Mouse (Mus musculus) midbrain, embryonic 14.5 days (tissue): Measurements from ENCODE around the gene Tmem179. TPM values are rescaled to one million over a fixed set of nuclear protein-coding genes. Genes with fewer than 3 reads are reported as not detected.

Experiments
- ATAC-seq: fragments of 200-750 bp; cut with Nextera tagmentation; 2 replicates; pipeline ENCODE4 v1.8.0; 2017; ENCODE audit warnings: moderate number of reproducible peaks, moderate library complexity; ENCODE audit not compliant: low FRiP score, low TSS enrichment
- DNase-seq: peaks from one replicate; pipeline ENCODE4 v3.0.0-alpha.2; 2015
- H3K27ac ChIP-seq: fragments of 300-500 bp; sonication (generic); replicated peaks from 2 replicates; pipeline ENCODE4 v1.5.1; 2014; ENCODE audit warnings: mild to moderate bottlenecking, low read depth, low read length, moderate library complexity
- H3K27me3 ChIP-seq: fragments of 300-500 bp; sonication (generic); 2 replicates; pipeline ENCODE4 v1.6.1; 2014; ENCODE audit warnings: low read length, control low read depth, mixed read lengths; ENCODE audit not compliant: control insufficient read depth, insufficient read depth
- H3K36me3 ChIP-seq: fragments of 300-500 bp; sonication (generic); 2 replicates; pipeline ENCODE4 v1.6.1; 2014; ENCODE audit warnings: low read length, control low read depth; ENCODE audit not compliant: control insufficient read depth, insufficient read depth
- H3K4me1 ChIP-seq: fragments of 300-500 bp; sonication (generic); 2 replicates; pipeline ENCODE4 v1.6.1; 2014; ENCODE audit warnings: mild to moderate bottlenecking, antibody characterized with exemption, low read length, control low read depth; ENCODE audit not compliant: control insufficient read depth, insufficient read depth
- H3K4me2 ChIP-seq: fragments of 300-500 bp; sonication (generic); 2 replicates; pipeline ENCODE4 v1.6.1; 2014; ENCODE audit warnings: mild to moderate bottlenecking, low read length, moderate library complexity
- H3K4me3 ChIP-seq: fragments of 300-500 bp; sonication (generic); replicated peaks from 2 replicates; pipeline ENCODE4 v1.5.1; 2014; ENCODE audit warnings: low read depth, low read length
- H3K9ac ChIP-seq: fragments of 300-500 bp; sonication (generic); replicated peaks from 2 replicates; pipeline ENCODE4 v1.6.1; 2014; ENCODE audit warnings: mild to moderate bottlenecking, low read length, moderate library complexity
- H3K9me3 ChIP-seq: fragments of 300-500 bp; sonication (generic); 2 replicates; pipeline ENCODE4 v1.6.1; 2016; ENCODE audit warnings: low read length, control low read depth, mixed read lengths; ENCODE audit not compliant: control insufficient read depth
- WGBS: fragments of 180-500 bp; shearing (Covaris S2); extraction: QIAGEN DNeasy Blood & Tissue Kit; methylation state at CpG from one replicate; pipeline ENCODE4 v1.1.7; 2014; 5-methylcytosine and 5-hydroxymethylcytosine counted together
- polyA plus RNA-seq: library from polyadenylated mRNA; unstranded; fragments of >200 nt; fragmentation: Nextera tagmentation; extraction: Ambion mirVana; gene quantifications from 2 replicates; pipeline ENCODE4 v1.2.1, GENCODE M21; 2014

Tmem179 gene
- polyA plus RNA-seq, 1 experiment from 2014 or later: 50.7 TPM

- ATAC-seq (no peak), DNase-seq (no peak)
- Histone ChIP-seq H3K9ac (no peak overlapping the region), H3K36me3 (no peaks in the 10 kb centered on the region), H3K27ac (no peak overlapping the region), H3K4me3 (no peak overlapping the region), H3K4me1 (peaks cover 23% of the 10 kb centered on the region), H3K27me3 (no peaks in the 10 kb centered on the region), H3K4me2 (no peak overlapping the region), H3K9me3 (no peaks in the 10 kb centered on the region)
- WGBS: 95% methylated on average over 17 of the region's 17 CpGs
Observed at GRCm38 (mm10) chr12:112465928-112466327, 50.6 kb downstream of the Tmem179 start.

GRCm38 (mm10) chr12:112464516-112464915 is 52.0 kb downstream of the Tmem179 start:
- ATAC-seq (no peak), DNase-seq (no peak)
- Histone ChIP-seq H3K9ac (no peak overlapping the region), H3K9me3 (no peaks in the 10 kb centered on the region), H3K4me2 (no peak overlapping the region), H3K27me3 (no peaks in the 10 kb centered on the region), H3K27ac (no peak overlapping the region), H3K36me3 (no peaks in the 10 kb centered on the region), H3K4me1 (peaks cover 10% of the 10 kb centered on the region), H3K4me3 (no peak overlapping the region)
- 82% methylated on average over 3 of the region's 3 CpGs for WGBS

GRCm38 (mm10) chr12:112463750-112464444 is 52.6 kb downstream of the Tmem179 start:
- DNase-seq (no peak), ATAC-seq (no peak)
- no peaks in the 10 kb centered on the region for H3K9me3 ChIP-seq
- H3K4me2 ChIP-seq: no peak overlapping the region
- no peaks in the 10 kb centered on the region for H3K27me3 ChIP-seq
- no peak overlapping the region for H3K27ac ChIP-seq
- H3K4me3 ChIP-seq: no peak overlapping the region
- peaks cover 7% of the 10 kb centered on the region; the same call in 1 of the 2 replicates for H3K4me1 ChIP-seq
- WGBS: 87% methylated on average over 3 of the region's 3 CpGs
- H3K9ac ChIP-seq: no peak overlapping the region
- H3K36me3 ChIP-seq: no peaks in the 10 kb centered on the region

- ATAC-seq (no peak), DNase-seq (no peak)
- Histone ChIP-seq H3K9ac (no peak overlapping the region), H3K27me3 (no peaks in the 10 kb centered on the region), H3K4me1 (peaks cover 10% of the 10 kb centered on the region), H3K4me2 (no peak overlapping the region), H3K9me3 (no peaks in the 10 kb centered on the region), H3K36me3 (no peaks in the 10 kb centered on the region), H3K27ac (no peak overlapping the region), H3K4me3 (no peak overlapping the region)
- 82% methylated on average over 4 of the region's 4 CpGs for WGBS
Observed at GRCm38 (mm10) chr12:112463209-112463608, 53.3 kb downstream of the Tmem179 start.

- WGBS: 45% methylated on average over 12 of the region's 12 CpGs
Observed at GRCm38 (mm10) chr12:112462423-112462822, 54.1 kb downstream of the Tmem179 start.

GRCm38 (mm10) chr12:112457839-112458238 is 58.7 kb downstream of the Tmem179 start:
- Histone ChIP-seq H3K27me3 (no peaks in the 10 kb centered on the region), H3K36me3 (no peaks in the 10 kb centered on the region), H3K9ac (no peak overlapping the region), H3K4me3 (no peak overlapping the region), H3K27ac (no peak overlapping the region), H3K4me2 (no peak overlapping the region), H3K4me1 (peaks cover 19% of the 10 kb centered on the region), H3K9me3 (no peaks in the 10 kb centered on the region)
- ATAC-seq (0 out of 2 replicates have a peak, but pooled peaks have one; percentile 43), DNase-seq (peak; percentile 74)
- 7% methylated on average over 4 of the region's 4 CpGs for WGBS

More at GRCm38 (mm10) chr12:112462423-112462822, 54.1 kb downstream of the Tmem179 start:
- DNase-seq: no peak
- Histone ChIP-seq H3K4me3 (no peak overlapping the region), H3K9ac (no peak overlapping the region), H3K9me3 (no peaks in the 10 kb centered on the region), H3K4me1 (peaks cover 18% of the 10 kb centered on the region), H3K27me3 (no peaks in the 10 kb centered on the region), H3K27ac (no peak overlapping the region), H3K4me2 (no peak overlapping the region), H3K36me3 (no peaks in the 10 kb centered on the region)
- no peak for ATAC-seq

- H3K9me3 ChIP-seq: no peaks in the 10 kb centered on the region
- H3K4me3 ChIP-seq: no peak overlapping the region
- no peak overlapping the region for H3K4me2 ChIP-seq
- H3K9ac ChIP-seq: no peak overlapping the region
- DNase-seq (no peak), ATAC-seq (no peak)
- 80% methylated on average over 6 of the region's 6 CpGs for WGBS
- no peaks in the 10 kb centered on the region for H3K27me3 ChIP-seq
- H3K4me1 ChIP-seq: peaks cover 14% of the 10 kb centered on the region
- no peak overlapping the region for H3K27ac ChIP-seq
- H3K36me3 ChIP-seq: no peaks in the 10 kb centered on the region
Observed at GRCm38 (mm10) chr12:112456144-112456713, 60.3 kb downstream of the Tmem179 start.

- ATAC-seq (no peak), DNase-seq (peak; percentile 52)
- Histone ChIP-seq H3K27ac (0 out of 2 replicates have a peak overlapping the region, but pooled peaks have one; percentile 22), H3K9me3 (0 out of 2 replicates have a peak, but pooled peaks cover 2% of the 10 kb centered on the region), H3K4me3 (no peak overlapping the region), H3K36me3 (no peaks in the 10 kb centered on the region), H3K4me1 (peaks cover 20% of the 10 kb centered on the region), H3K9ac (no peak overlapping the region), H3K4me2 (no peak overlapping the region), H3K27me3 (no peaks in the 10 kb centered on the region)
- 61% methylated on average over 9 of the region's 9 CpGs for WGBS
Observed at GRCm38 (mm10) chr12:112451826-112452225, 64.7 kb downstream of the Tmem179 start.

- peak; percentile 43; the same call in 1 of the 2 replicates for ATAC-seq
- Histone ChIP-seq H3K9me3 (0 out of 2 replicates have a peak, but pooled peaks cover 6% of the 10 kb centered on the region), H3K4me2 (no peak overlapping the region), H3K9ac (no peak overlapping the region), H3K27ac (no peak overlapping the region), H3K4me1 (peaks cover 20% of the 10 kb centered on the region), H3K4me3 (no peak overlapping the region), H3K36me3 (no peaks in the 10 kb centered on the region), H3K27me3 (no peaks in the 10 kb centered on the region)
- 83% methylated on average over 1 of the region's 1 CpGs for WGBS
- DNase-seq: peak; percentile 54
Observed at GRCm38 (mm10) chr12:112451381-112451780, 65.2 kb downstream of the Tmem179 start.
